Mouse (Mus musculus) ES-E14 (cell line): Measurements from ENCODE around the gene Zfp628. TPM values are rescaled to one million over a fixed set of nuclear protein-coding genes. Genes with fewer than 3 reads are reported as not detected.
A peak's percentile ranks its signal among the peaks of the same experiment; 100 is the strongest.

Experiments
- DNase-seq: peaks from one replicate; pipeline ENCODE4 v3.0.0-alpha.2; 2013; ENCODE audit warnings: low read depth, low spot score
- H3K27ac ChIP-seq: 2 replicates; pipeline ENCODE4 v1.5.1; 2012; ENCODE audit warnings: low read depth, mild to moderate bottlenecking, low read length, moderate library complexity, mixed read lengths; ENCODE audit not compliant: poor library complexity, insufficient read depth, severe bottlenecking
- H3K36me3 ChIP-seq: 2 replicates; pipeline ENCODE4 v1.6.1; 2012; ENCODE audit warnings: mild to moderate bottlenecking, low read length, moderate library complexity, mixed read lengths; ENCODE audit not compliant: control insufficient read depth, poor library complexity, insufficient read depth, severe bottlenecking
- H3K4me1 ChIP-seq, 2 experiments: fragments of 150-350 bp in 1 of 2; sonication (generic) in 1 of 2; 2 replicates each; pipeline ENCODE4 v1.6.1; 2012; ENCODE audit warnings: low read length in 2 of 2, mild to moderate bottlenecking in 1 of 2, mixed read lengths in 1 of 2; ENCODE audit not compliant: control insufficient read depth in 2 of 2, insufficient read depth in 2 of 2, poor library complexity in 1 of 2
- H3K4me3 ChIP-seq, 2 experiments: fragments of 150-350 bp in 1 of 2; sonication (generic) in 1 of 2; 2 replicates each; pipeline ENCODE4 v1.5.1; 2012; ENCODE audit warnings: low read length in 2 of 2, low read depth in 1 of 2, mild to moderate bottlenecking in 1 of 2, mixed read lengths in 1 of 2; ENCODE audit not compliant: insufficient read depth in 1 of 2, poor library complexity in 1 of 2, severe bottlenecking in 1 of 2
- H3K9ac ChIP-seq: 2 replicates; pipeline ENCODE4 v1.6.1; 2012; ENCODE audit warnings: low read depth, mild to moderate bottlenecking, low read length, mixed read lengths; ENCODE audit not compliant: poor library complexity, insufficient read depth, severe bottlenecking
- H3K9me3 ChIP-seq: fragments of 150-350 bp; sonication (generic); 2 replicates; pipeline ENCODE4 v1.6.1; 2012; ENCODE audit warnings: low read depth, mild to moderate bottlenecking, low read length; ENCODE audit not compliant: control insufficient read depth, insufficient read depth
- CHD2 ChIP-seq: IDR thresholded peaks from 2 replicates; pipeline ENCODE4 v1.6.1; 2014; ENCODE audit warnings: mild to moderate bottlenecking, low read depth, low read length, inconsistent platforms
- HCFC1 ChIP-seq: IDR thresholded peaks from 2 replicates; pipeline ENCODE4 v1.6.1; 2012; ENCODE audit warnings: low read length, inconsistent platforms, borderline replicate concordance; ENCODE audit not compliant: insufficient read depth
- MAFK ChIP-seq: IDR thresholded peaks from 2 replicates; pipeline ENCODE4 v1.6.1; 2014; ENCODE audit warnings: mild to moderate bottlenecking, low read depth, low read length, inconsistent platforms; ENCODE audit not compliant: insufficient read depth
- ZC3H11A ChIP-seq: IDR thresholded peaks from 2 replicates; pipeline ENCODE4 v1.6.1; 2012; ENCODE audit warnings: low read depth, mild to moderate bottlenecking, inconsistent platforms, low read length, borderline replicate concordance
- ZNF384 ChIP-seq: IDR thresholded peaks from 2 replicates; pipeline ENCODE4 v1.6.1; 2012; ENCODE audit warnings: low read depth, low read length, inconsistent platforms
- in situ Hi-C, 2 experiments: fragments of 600-800 bp; cut with MboI; formaldehyde crosslinking; loops; one replicate each; pipeline ENCODE4 v1.15.1; 2025; ENCODE audit warnings: low sequenced_read_pairs in 2 of 2, inconsistent platforms in 1 of 2; ENCODE audit not compliant: unreplicated experiment in 2 of 2
- total RNA-seq: library from RNA; depleted of rRNA; stranded (reverse); fragments of 300-350 nt; gene quantifications from 2 replicates; pipeline ENCODE4 v1.2.3, GENCODE M21; 2012

Gene Zfp628
- total RNA-seq, 1 experiment, result 4.0 TPM

DNA sequence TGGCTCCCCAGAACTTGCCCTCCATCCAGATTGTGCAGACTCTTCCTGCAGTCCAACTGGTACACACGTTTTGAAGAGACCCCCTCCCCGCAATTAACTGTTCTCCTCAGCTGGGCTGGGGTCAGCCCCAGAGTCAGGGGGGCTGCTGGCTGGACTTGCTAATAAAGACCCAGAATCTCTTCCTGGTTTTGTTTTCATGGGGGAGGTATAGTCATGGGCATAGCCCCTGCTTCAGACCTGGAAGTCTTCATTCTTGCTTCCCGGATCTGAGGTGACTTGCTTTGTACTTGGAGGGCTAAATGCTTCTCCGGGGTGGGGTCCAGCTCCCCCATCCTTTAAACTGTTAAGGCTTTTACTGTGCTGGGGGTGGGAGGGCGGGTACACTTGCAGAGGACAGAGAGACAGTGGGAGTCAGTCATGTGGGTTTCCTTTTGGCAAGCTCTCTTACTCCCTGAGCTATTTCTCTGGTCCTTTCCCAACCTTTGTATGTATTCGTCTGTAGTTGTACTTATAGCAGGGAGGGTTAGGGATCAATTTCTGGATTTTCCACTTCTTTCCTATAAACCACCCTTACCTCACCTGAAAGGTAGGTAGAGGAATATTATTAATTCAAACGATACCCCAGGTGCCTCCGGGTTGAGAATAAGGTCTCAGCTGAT lies 6.9 kb downstream of the Zfp628 start, which contains the start of gene Nat14:
Gene Nat14, plus strand, starts transcription at position 205 of the 659 bp plus-strand sequence.
- TF ChIP-seq ZC3H11A, result no peak
- TF ChIP-seq MAFK, result no peak
- no peak for TF ChIP-seq HCFC1
- TF ChIP-seq ZNF384, result no peak
- TF ChIP-seq CHD2, result no peak
- in situ Hi-C loops, result no loop called here

GRCm38 (mm10) chr7:4922508-4922907 lies 7.5 kb downstream of the Zfp628 start:
- Histone ChIP-seq H3K9me3 (no peaks in the 10 kb centered on the region), H3K27ac (no peak overlapping the region), H3K36me3 (peaks cover 8% of the 10 kb centered on the region; the same call in 1 of the 2 replicates), H3K9ac (no peak overlapping the region), H3K4me1 (peaks cover 4 to 45% of the 10 kb centered on the region in 2 experiments; a peak in 3 of 4 replicates), H3K4me3 (peak overlapping the region; percentile 32 to 54; a peak in 3 of 4 replicates)
- no peak for DNase-seq
- in situ Hi-C loops, result no loop called here
- TF ChIP-seq HCFC1 (no peak), MAFK (no peak), CHD2 (no peak), ZC3H11A (no peak), ZNF384 (no peak)

More for the DNA sequence above, 6.9 kb downstream of the Zfp628 start, which contains the start of gene Nat14:
- peaks cover 8% of the 10 kb centered on the region; the same call in 1 of the 2 replicates for H3K36me3 ChIP-seq
- peak within 1 kb of the TSS; percentile 32 to 54; a peak in 3 of 4 replicates for H3K4me3 ChIP-seq
- H3K9ac ChIP-seq, result no peak within 1 kb of the TSS
- H3K27ac ChIP-seq, result no peak within 1 kb of the TSS
- H3K4me1 ChIP-seq, result peaks cover 4 to 45% of the 10 kb centered on the region in 2 experiments; a peak in 3 of 4 replicates
- DNase-seq, result no peak
- no peaks in the 10 kb centered on the region for H3K9me3 ChIP-seq

- Histone ChIP-seq H3K27ac (no peak overlapping the region; the same call in 1 of the 2 replicates), H3K4me3 (peak overlapping the region; percentile 38 to 54; a peak in 3 of 4 replicates), H3K9me3 (no peaks in the 10 kb centered on the region), H3K4me1 (peaks cover 4 to 45% of the 10 kb centered on the region in 2 experiments; a peak in 3 of 4 replicates), H3K9ac (peak overlapping the region; percentile 28; the same call in 1 of the 2 replicates), H3K36me3 (peaks cover 8% of the 10 kb centered on the region; the same call in 1 of the 2 replicates)
- TF ChIP-seq HCFC1 (no peak), ZC3H11A (no peak), MAFK (no peak), ZNF384 (no peak), CHD2 (no peak)
- in situ Hi-C loops, result no loop called here
- peak; percentile 86 for DNase-seq
Measured at GRCm38 (mm10) chr7:4922931-4923565, 8.0 kb downstream of the Zfp628 start.

DNA sequence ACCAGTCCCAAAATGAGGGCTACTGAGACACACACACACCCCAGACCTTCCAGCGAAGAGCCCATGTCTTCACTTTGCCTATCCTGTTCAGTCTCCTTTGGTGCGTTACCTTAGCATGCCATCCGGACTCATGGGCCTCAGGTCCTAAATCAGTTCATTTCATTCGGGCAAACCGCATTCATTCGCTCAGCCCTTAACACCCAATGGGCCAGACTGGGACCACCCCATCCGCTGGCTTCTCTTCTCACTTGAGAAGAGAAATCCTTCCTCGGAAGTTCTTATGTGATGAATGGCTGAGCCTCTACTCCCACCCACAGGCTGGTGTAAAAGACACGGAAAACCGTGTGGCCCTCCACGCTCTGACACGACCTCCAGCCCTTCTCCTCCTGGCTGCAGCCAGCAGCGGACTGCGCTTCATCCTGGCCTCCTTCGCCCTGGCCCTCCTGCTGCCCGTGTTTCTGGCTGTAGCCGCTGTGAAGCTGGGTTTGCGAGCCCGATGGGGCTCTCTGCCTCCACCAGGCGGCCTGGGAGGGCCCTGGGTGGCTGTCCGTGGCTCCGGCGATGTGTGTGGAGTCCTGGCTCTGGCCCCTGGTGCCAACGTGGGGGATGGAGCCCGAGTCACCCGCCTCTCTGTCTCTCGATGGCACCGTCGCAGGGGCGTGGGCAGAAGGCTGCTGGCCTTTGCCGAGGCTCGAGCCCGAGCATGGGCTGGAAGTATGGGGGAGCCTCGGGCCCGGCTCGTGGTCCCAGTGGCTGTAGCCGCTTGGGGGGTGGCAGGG lies 8.8 kb downstream of the Zfp628 start:
- in situ Hi-C loops, result no loop called here
- peak overlapping the region; percentile 38 to 54; a peak in 3 of 4 replicates for H3K4me3 ChIP-seq
- no peak for DNase-seq
- peak overlapping the region; percentile 28 for H3K9ac ChIP-seq
- no peak overlapping the region for H3K27ac ChIP-seq
- peaks cover 4 to 42% of the 10 kb centered on the region in 2 experiments; a peak in 3 of 4 replicates for H3K4me1 ChIP-seq
- peaks cover 5% of the 10 kb centered on the region; the same call in 1 of the 2 replicates for H3K36me3 ChIP-seq
- TF ChIP-seq MAFK (no peak), CHD2 (no peak), ZC3H11A (no peak), HCFC1 (no peak), ZNF384 (no peak)
- no peaks in the 10 kb centered on the region for H3K9me3 ChIP-seq
